Mouse (Mus musculus) testis, adult 2 months (tissue): ENCODE data around the gene Nsg1. TPM values are rescaled to one million over a fixed set of nuclear protein-coding genes. Genes with fewer than 3 reads are reported as not detected.

Source experiments
- H3K27ac ChIP-seq: fragments of 200-500 bp; 2 replicates; pipeline ENCODE4 v1.5.1; 2012; ENCODE audit warnings: low read depth, low read length; ENCODE audit not compliant: control insufficient read depth, insufficient read depth
- H3K27me3 ChIP-seq: fragments of 200-500 bp; 2 replicates; pipeline ENCODE4 v1.6.1; 2012; ENCODE audit warnings: mild to moderate bottlenecking, low read length, moderate library complexity; ENCODE audit not compliant: control insufficient read depth, insufficient read depth
- H3K36me3 ChIP-seq: fragments of 200-500 bp; 2 replicates; pipeline ENCODE4 v1.6.1; 2012; ENCODE audit warnings: mild to moderate bottlenecking, low read length; ENCODE audit not compliant: control insufficient read depth, insufficient read depth
- H3K4me1 ChIP-seq: fragments of 200-500 bp; 2 replicates; pipeline ENCODE4 v1.6.1; 2012; ENCODE audit warnings: low read length; ENCODE audit not compliant: control insufficient read depth, insufficient read depth
- H3K4me3 ChIP-seq: fragments of 200-500 bp; 2 replicates; pipeline ENCODE4 v1.5.1; 2012; ENCODE audit warnings: low read depth, mild to moderate bottlenecking, low read length, moderate library complexity, mixed read lengths; ENCODE audit not compliant: control insufficient read depth
- CTCF ChIP-seq: fragments of 200-500 bp; IDR thresholded peaks from 2 replicates; pipeline ENCODE4 v1.5.1; 2012; ENCODE audit warnings: low read depth, mild to moderate bottlenecking, inconsistent platforms, low read length, moderate library complexity; ENCODE audit not compliant: control insufficient read depth, insufficient read depth, insufficient replicate concordance
- POLR2A ChIP-seq: fragments of 200-500 bp; IDR thresholded peaks from 2 replicates; pipeline ENCODE4 v1.6.1; 2012; ENCODE audit warnings: low read depth, mild to moderate bottlenecking, inconsistent platforms, low read length, moderate library complexity; ENCODE audit not compliant: control insufficient read depth
- polyA plus RNA-seq: library from polyadenylated mRNA; depleted of rRNA; stranded (reverse); fragments of >200 nt; gene quantifications from 2 replicates; pipeline ENCODE4 v1.2.3, GENCODE M21; 2012; rRNA removed

The Nsg1 gene
- polyA plus RNA-seq, result 42.5 and 51.6 TPM in 2 replicates

DNA sequence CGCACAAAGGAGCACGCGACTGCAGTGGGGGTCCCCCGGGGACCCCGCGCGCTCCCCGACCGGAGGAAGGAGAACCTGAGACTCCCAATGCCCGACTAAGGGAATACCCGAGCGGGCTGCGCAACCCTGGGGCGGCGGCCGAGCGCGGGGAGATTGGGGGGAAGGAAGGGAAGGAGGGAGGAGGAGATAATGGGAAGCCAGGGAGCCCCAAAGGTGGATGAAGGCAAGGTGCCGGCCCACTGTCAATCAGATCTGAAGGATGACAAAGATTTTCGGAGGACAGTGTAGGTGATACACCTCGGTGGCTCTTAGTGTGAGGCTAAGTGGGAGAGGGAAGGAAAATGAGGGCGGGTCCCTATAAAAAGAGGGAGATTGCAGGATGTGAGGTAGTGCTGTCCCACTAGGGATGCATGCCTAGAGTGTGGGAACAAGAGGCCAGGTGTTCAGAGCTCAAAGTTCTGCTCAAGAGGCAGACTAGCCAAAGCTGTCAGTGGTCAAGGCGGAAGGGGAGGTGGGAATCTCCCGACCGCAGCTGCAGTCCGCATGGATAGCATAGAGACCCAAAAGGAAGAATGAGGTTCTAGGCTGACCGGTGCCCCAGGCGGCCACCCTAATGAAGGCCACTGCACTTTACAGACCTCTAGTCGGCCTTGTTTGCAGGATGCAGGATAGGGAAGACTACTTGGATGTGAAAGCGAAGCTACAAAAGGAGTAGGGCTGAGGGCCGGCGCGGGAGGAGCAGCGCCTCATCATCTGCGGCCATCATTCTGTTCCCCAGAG is at the start of gene Nsg1:
TSS of gene Nsg1 (minus strand) at position 274 of the 780 bp plus-strand sequence.
- no peak for TF ChIP-seq CTCF
- TF ChIP-seq POLR2A, result no peak
- Histone ChIP-seq H3K4me1 (peaks cover 15% of the 10 kb centered on the region), H3K27me3 (no peaks in the 10 kb centered on the region), H3K4me3 (peak within 1 kb of the TSS; percentile 90), H3K36me3 (no peaks in the 10 kb centered on the region; the same call in 1 of the 2 replicates), H3K27ac (no peak within 1 kb of the TSS)

DNA sequence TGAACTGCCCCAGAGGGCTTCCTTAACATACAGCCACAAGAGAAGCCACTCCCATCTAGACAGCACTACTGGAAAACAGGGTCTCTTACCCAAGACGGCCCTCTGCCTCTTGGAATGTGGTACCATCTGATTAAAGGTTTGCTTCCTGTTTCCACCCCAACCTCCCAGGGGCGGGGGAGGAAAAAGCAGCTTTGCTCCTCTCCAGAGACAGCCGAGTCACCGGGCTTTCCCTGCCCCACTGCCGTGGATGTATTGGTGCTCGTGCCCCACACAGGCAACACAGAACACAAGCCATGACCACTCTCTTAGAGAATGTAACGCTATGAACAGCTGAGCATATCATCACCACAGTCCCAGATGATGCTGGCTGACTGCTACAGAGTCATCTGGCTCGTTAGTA is 49.3 kb upstream of the Nsg1 start:
- H3K4me3 ChIP-seq, result no peak overlapping the region
- TF ChIP-seq POLR2A, result no peak
- no peak for TF ChIP-seq CTCF
- H3K27ac ChIP-seq, result no peak overlapping the region
- no peaks in the 10 kb centered on the region; the same call in 1 of the 2 replicates for H3K4me1 ChIP-seq
- no peaks in the 10 kb centered on the region for H3K27me3 ChIP-seq
- peaks cover 4% of the 10 kb centered on the region for H3K36me3 ChIP-seq

DNA sequence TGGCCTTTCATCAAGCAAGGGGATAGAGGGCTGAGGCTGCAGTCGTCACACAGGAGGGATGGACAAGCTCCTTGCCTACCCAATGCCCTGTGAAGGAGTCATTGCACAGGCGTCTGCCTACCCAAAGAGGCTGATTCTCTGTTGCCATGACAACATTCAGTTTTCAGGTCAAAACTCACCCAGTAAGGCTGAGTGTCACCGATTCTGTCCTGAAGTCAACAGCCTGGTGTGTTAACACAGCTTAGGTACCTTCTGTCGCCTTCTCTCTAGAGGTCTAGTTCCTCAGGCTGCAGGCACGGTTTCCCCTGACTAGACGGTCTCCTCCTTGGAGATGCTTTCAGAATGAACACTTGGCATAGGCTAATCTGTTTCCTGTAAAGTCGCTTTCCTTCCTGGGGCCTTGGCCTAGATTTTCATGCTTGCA is 45.6 kb upstream of the Nsg1 start:
- Histone ChIP-seq H3K27me3 (no peaks in the 10 kb centered on the region), H3K27ac (no peak overlapping the region), H3K4me3 (no peak overlapping the region), H3K36me3 (peaks cover 7% of the 10 kb centered on the region), H3K4me1 (no peaks in the 10 kb centered on the region; the same call in 1 of the 2 replicates)
- TF ChIP-seq POLR2A (no peak), CTCF (no peak)

DNA sequence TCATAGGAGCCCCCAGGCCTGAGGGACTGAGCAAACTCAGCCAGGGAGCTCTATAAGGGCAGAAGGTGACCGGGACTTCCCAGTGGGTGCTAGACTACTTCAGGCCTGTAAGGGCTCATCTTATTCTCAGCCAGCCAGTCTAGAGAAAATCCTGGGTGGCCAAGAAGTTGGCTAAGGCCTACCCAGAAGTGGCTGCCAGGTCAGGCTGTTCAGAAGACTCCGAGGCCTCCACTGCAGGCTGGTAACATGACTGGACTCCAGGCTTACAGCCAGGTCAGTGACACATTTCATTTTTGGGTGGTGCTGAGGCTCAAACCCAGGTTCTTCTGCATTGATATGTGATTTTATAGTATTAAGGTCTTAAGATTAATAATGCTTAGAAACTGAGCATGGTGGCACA is 40.0 kb upstream of the Nsg1 start:
- Histone ChIP-seq H3K4me1 (no peaks in the 10 kb centered on the region; the same call in 1 of the 2 replicates), H3K27ac (no peak overlapping the region), H3K27me3 (no peaks in the 10 kb centered on the region), H3K4me3 (peak overlapping the region; percentile 18; the same call in 1 of the 2 replicates), H3K36me3 (peaks cover 5% of the 10 kb centered on the region)
- TF ChIP-seq POLR2A (no peak), CTCF (no peak)

DNA sequence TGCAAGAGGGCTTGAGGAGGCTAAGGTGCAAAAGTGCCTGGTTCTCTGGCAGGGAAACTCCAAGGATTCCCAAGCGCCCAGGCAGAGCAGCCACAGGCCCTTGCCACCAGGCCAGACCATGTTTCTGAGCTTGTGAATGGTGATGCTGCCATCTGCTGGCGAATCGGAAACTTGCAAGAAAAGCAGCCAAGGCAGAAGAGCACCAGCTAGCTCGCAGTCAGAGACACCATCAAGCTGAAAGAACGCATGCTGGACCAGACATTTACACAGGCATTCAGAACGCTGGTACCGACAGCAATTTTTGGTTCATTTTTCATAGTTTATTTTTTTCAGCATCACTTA is 37.7 kb upstream of the Nsg1 start:
- H3K27ac ChIP-seq, result no peak overlapping the region
- TF ChIP-seq CTCF (peak; percentile 83; the same call in 1 of the 2 replicates), POLR2A (no peak)
- H3K36me3 ChIP-seq, result peaks cover 1% of the 10 kb centered on the region; the same call in 1 of the 2 replicates
- no peaks in the 10 kb centered on the region; the same call in 1 of the 2 replicates for H3K4me1 ChIP-seq
- no peak overlapping the region for H3K4me3 ChIP-seq
- no peaks in the 10 kb centered on the region for H3K27me3 ChIP-seq

DNA sequence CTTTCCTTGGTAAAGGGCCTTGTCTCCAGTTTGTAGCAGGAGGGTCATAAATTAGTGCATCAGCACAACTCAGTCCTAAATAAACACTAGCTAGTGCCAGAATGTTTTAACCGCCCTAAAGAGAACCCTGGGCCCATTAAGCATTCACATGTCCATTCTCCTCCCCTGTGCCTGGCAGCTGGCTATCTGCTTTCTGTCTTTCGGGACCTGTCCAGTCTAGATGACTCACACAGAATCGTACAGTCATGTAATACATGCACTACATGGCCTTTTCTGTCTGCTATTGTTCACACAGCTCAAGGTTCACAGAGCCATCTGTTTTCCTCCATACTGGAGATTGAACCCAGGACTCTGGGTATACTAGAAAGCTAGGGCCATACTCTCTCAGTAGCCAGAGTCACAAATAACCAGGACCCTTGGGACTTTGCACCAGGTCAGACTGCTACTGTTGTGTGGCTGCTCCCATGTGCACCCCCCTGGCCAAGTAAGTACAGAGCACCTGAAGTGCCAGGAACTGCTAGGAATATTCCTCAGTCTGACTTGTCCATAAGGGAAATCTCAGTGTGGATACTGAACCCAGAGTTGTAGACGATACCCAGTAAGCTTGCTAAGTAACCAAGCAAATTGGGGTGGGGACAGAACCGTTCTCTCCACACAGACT is 37.2 kb upstream of the Nsg1 start:
- Histone ChIP-seq H3K27me3 (no peaks in the 10 kb centered on the region), H3K4me1 (no peaks in the 10 kb centered on the region; the same call in 1 of the 2 replicates), H3K36me3 (peaks cover 1% of the 10 kb centered on the region; the same call in 1 of the 2 replicates), H3K27ac (no peak overlapping the region), H3K4me3 (no peak overlapping the region)
- TF ChIP-seq CTCF (no peak), POLR2A (no peak)

DNA sequence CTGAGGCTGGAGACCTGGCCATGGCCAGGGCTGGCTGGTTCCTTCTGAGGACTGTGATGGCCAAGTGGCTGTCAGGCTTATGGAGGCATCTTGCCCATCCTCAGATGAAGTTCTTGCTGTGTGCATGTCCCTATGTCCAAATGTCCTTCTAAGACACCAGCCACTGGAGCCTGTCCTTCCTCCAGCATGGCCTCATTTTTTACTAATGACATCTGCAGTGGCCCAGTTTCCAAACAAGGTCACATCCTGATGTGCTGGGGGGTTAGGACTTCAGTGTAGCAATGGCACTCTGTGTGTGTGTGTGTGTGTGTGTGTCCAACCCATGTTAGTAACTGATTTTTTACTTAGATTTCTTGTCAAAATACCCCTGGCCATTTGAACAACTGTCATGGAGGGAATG is 36.2 kb upstream of the Nsg1 start:
- no peaks in the 10 kb centered on the region; the same call in 1 of the 2 replicates for H3K4me1 ChIP-seq
- no peaks in the 10 kb centered on the region for H3K27me3 ChIP-seq
- TF ChIP-seq POLR2A, result no peak
- TF ChIP-seq CTCF, result no peak
- no peak overlapping the region for H3K27ac ChIP-seq
- no peak overlapping the region for H3K4me3 ChIP-seq
- H3K36me3 ChIP-seq, result peaks cover 1% of the 10 kb centered on the region; the same call in 1 of the 2 replicates
